Mouse (Mus musculus) large intestine, adult 2 months (tissue): ENCODE data around the gene Gse1. TPM values are rescaled to one million over a fixed set of nuclear protein-coding genes. Genes with fewer than 3 reads are reported as not detected.

Source experiments
- DNase-seq: peaks from one replicate; pipeline ENCODE4 v3.0.0-alpha.2; 2012; ENCODE audit warnings: low read depth, low spot score
- WGBS: fragments of 180-500 bp; shearing (Covaris S2); methylation state at CpG from one replicate; pipeline ENCODE4 v1.1.7; 2018; 5-methylcytosine and 5-hydroxymethylcytosine counted together
- polyA plus RNA-seq: library from polyadenylated mRNA; depleted of rRNA; stranded (reverse); fragments of >200 nt; gene quantifications from 2 replicates; pipeline ENCODE4 v1.2.3, GENCODE M21; 2012

The Gse1 gene
- polyA plus RNA-seq, 1 experiment, result 22.1 TPM

GRCm38 (mm10) chr8:120264388-120264943 is 36.2 kb downstream of the Gse1 start:
- 21% methylated on average over 13 of the region's 13 CpGs for WGBS

GRCm38 (mm10) chr8:120264944-120265453 is 36.7 kb downstream of the Gse1 start:
- DNase-seq, result no peak
- under 1% methylated on average over 16 of the region's 16 CpGs for WGBS

More at GRCm38 (mm10) chr8:120264388-120264943, 36.2 kb downstream of the Gse1 start:
- no peak for DNase-seq

GRCm38 (mm10) chr8:120265471-120265870 is 37.2 kb downstream of the Gse1 start:
- 8% methylated on average over 4 of the region's 4 CpGs for WGBS
- peak; percentile 74 for DNase-seq

GRCm38 (mm10) chr8:120268541-120268980 is 40.3 kb downstream of the Gse1 start:
- DNase-seq, result no peak
- WGBS, result 58% methylated on average over 19 of the region's 19 CpGs

- WGBS, result 71% methylated on average over 13 of the region's 13 CpGs
- no peak for DNase-seq
These were observed 42.2 kb downstream of the Gse1 start for GRCm38 (mm10) chr8:120270449-120270848.

GRCm38 (mm10) chr8:120273430-120273829 is 45.2 kb downstream of the Gse1 start:
- 89% methylated on average over 4 of the region's 4 CpGs for WGBS
- DNase-seq, result no peak

GRCm38 (mm10) chr8:120276051-120276890 is 48.0 kb downstream of the Gse1 start:
- under 1% methylated on average over 49 of the region's 49 CpGs for WGBS
- DNase-seq, result peak; percentile 88

- no peak for DNase-seq
- WGBS, result 21% methylated on average over 16 of the region's 16 CpGs
These were observed 48.7 kb downstream of the Gse1 start for GRCm38 (mm10) chr8:120276891-120277426.

- WGBS, result 80% methylated on average over 14 of the region's 14 CpGs
- DNase-seq, result no peak
These were observed 49.8 kb downstream of the Gse1 start for GRCm38 (mm10) chr8:120278009-120278408.

GRCm38 (mm10) chr8:120279418-120279817 is 51.2 kb downstream of the Gse1 start:
- DNase-seq, result no peak
- WGBS, result 79% methylated on average over 8 of the region's 8 CpGs

- WGBS, result 25% methylated on average over 4 of the region's 4 CpGs
- peak; percentile 64 for DNase-seq
These were observed 53.2 kb downstream of the Gse1 start for GRCm38 (mm10) chr8:120281487-120281886.

- 68% methylated on average over 5 of the region's 5 CpGs for WGBS
- DNase-seq, result no peak
These were observed 54.2 kb downstream of the Gse1 start for GRCm38 (mm10) chr8:120282465-120282864.

- DNase-seq, result no peak
- 68% methylated on average over 9 of the region's 9 CpGs for WGBS
These were observed 56.0 kb downstream of the Gse1 start for GRCm38 (mm10) chr8:120284265-120284664.

GRCm38 (mm10) chr8:120285033-120285432 is 56.8 kb downstream of the Gse1 start:
- no peak for DNase-seq
- WGBS, result 9% methylated on average over 3 of the region's 3 CpGs

- 58% methylated on average over 9 of the region's 9 CpGs for WGBS
- DNase-seq, result no peak
These were observed 57.6 kb downstream of the Gse1 start for GRCm38 (mm10) chr8:120285878-120286277.

- DNase-seq, result no peak
- WGBS, result 61% methylated on average over 21 of the region's 21 CpGs
These were observed 60.1 kb downstream of the Gse1 start for GRCm38 (mm10) chr8:120288122-120288908.

- DNase-seq, result no peak
- 79% methylated on average over 7 of the region's 7 CpGs for WGBS
These were observed 60.9 kb downstream of the Gse1 start for GRCm38 (mm10) chr8:120289191-120289590.

- no peak for DNase-seq
- WGBS, result 45% methylated on average over 10 of the region's 10 CpGs
These were observed 61.5 kb downstream of the Gse1 start for GRCm38 (mm10) chr8:120289698-120290181.

GRCm38 (mm10) chr8:120290614-120291013 is 62.4 kb downstream of the Gse1 start:
- DNase-seq, result no peak
- WGBS, result 87% methylated on average over 15 of the region's 15 CpGs

- DNase-seq, result no peak
- WGBS, result 90% methylated on average over 9 of the region's 9 CpGs
These were observed 63.4 kb downstream of the Gse1 start for GRCm38 (mm10) chr8:120291650-120292049.
